Mouse (Mus musculus) cerebellum, postnatal 25 days (tissue): ENCODE measurements around the gene Nectin1.

Experiments used
- DNase-seq, 2 experiments: peaks; one replicate each; pipeline ENCODE4 v3.0.0; 2021; ENCODE audit warnings: mixed read lengths in 2 of 2

Gene Nectin1

GRCm38 (mm10) chr9:43742066-43742465 is 1.7 kb upstream of the Nectin1 start:
- DNase-seq, result no peak

DNA sequence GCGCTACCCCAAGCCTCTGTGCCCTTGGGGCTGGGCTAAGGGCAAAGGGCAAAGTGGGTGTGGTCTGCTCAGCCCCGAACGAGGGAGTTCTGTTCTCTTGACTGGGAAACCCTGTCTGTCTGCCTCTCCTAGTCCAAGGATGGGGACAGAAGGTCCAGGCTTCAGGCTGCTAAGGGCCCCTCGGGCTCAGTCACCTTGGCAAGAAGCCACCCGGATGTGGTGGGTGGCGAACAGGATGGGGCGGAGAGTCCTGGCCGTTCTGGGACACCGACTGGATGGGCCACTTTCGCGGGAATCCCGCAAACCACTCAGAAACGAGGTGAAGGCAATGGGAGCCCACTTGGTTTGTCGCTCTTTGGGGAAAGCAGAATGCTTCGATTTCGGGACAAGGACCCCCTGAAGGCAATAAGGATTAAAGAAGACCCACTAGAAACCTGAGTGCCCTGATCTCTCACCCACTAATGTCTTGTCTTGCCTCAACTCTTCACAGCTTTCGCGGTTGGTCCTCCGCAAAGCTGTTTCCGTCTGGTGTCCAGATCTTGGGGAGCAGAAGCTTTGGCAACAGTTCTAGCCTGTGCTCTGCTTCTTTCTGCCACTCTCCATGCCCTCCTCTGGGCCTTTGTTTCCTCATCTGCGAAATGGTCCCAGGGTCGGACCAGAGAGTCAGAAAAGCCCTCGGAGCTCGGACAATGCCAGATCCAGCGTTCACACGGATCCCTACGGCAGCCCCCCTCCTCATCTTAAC is 710 bp upstream of the Nectin1 start:
- peak; percentile 55 to 77 for DNase-seq

- peak; percentile 53 to 63 for DNase-seq
These were observed 576 bp downstream of the Nectin1 start for GRCm38 (mm10) chr9:43744138-43744981.

DNA sequence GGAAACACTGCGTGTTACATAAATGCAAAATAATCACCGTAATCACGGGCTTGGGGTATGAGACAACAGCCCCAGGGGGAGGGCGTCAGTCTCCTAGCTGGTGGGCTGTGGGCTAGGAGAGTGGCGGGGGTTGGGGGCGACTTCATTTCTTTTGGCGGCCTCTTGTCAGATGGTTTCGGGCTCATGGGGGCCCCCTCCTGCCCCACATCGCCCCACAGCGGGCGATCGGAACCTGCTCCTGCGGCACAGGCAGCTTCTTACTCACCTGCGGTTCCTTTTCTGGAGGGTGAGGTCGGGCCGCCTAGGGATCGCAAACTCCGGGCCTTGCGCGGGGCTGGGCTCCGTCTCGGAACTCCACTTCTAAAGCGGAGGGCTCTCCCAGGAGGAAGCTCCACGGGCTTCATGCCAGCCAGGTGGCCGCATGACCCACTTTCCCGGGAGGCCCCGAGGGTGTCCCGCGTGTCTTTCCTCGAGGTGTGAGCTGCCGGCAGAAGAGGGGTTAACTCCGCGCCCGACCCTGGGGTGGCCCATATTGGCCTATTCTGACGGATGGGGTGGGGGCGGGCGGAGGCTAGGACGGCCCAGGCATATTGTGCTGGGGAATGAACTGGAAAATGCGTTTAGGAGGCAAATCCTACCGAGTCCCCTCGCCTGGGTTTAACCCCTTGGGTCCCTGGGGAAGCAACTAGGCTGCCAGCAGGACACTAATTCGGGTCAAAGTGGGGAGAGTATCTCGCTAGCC is 1.4 kb downstream of the Nectin1 start:
- DNase-seq, result peak; percentile 71 to 74

- DNase-seq, result peak; percentile 45
These were observed 2.3 kb downstream of the Nectin1 start for GRCm38 (mm10) chr9:43745951-43746703.

DNA sequence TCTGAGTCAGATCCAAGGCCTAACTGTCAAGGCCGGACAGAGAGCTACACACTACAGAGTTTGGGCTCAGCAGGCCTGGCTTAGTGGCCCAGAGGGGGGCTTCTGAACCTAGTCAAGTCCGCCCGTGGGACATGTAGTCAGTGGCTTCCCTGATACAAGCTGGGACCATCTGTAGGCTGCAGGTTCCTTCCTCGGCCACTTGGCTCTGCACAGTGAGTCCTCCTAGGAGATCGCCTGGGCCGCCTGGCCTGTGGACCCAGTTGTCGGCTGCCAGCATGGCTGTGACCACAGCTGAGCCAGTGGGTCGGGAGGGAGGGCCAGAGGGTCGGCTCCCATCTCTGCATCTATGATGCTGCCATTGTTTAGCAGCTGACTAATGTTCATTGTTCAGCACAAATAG is 3.9 kb downstream of the Nectin1 start:
- peak; percentile 44 to 54 for DNase-seq

DNA sequence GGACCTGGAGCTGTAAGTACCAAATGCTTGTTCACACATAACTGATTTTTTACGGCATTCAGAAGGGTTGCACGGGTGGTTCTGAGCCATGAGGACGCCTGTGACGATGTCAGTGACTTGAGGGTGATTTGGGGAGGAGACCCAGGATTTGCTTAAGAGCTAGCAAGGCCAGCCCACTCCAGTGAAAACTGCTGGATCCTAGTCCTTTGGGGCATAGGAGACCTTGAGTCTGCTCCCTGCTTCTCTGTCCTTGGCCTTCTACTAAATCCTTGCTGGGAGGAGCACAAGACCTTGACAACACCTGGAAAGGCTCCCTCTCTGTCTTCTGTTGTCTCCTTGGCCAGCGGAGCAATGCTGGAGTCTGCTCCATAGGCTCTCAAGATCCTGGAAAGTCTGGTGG is 4.7 kb downstream of the Nectin1 start:
- DNase-seq, result no peak

GRCm38 (mm10) chr9:43750053-43750452 is 6.3 kb downstream of the Nectin1 start:
- DNase-seq, result no peak

DNA sequence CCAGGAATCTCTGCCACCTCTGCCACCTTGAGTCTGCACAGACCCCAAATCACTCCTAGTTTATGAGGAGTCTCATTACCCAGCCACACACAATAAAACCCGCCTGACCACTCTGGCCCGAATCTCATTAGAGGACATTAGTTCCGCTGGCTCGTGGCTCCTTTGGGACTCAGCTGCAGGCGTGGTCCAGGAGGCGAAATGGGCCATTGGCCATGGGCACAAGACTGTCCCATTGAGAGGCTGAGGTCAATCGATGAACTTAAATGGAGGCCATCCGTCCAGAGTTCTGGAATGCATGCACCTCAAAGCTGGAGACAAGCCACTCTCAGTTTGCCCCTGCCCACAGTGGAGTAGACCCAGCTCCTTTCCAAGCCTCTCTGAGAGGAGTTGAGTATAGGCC is 7.3 kb downstream of the Nectin1 start:
- no peak for DNase-seq

DNA sequence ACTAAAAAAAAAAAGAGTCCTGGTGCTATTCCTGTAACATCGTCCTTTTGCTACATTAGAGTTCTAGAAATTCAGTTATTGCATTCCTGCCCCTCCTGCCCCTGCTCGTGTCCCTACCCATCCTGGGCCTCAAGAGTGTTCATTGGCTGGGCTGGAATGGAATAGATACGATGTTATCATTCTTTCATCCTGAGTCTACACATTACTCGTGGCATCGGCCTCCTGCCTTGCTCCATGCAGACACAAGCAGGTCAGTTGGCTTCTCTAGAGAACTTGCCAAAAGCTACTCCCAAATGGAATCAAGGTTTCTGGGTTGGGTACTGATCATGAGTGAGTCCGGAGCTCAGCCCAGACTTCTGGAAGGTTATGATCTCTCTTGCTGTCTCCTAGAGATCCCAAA is 9.7 kb downstream of the Nectin1 start:
- no peak for DNase-seq

DNA sequence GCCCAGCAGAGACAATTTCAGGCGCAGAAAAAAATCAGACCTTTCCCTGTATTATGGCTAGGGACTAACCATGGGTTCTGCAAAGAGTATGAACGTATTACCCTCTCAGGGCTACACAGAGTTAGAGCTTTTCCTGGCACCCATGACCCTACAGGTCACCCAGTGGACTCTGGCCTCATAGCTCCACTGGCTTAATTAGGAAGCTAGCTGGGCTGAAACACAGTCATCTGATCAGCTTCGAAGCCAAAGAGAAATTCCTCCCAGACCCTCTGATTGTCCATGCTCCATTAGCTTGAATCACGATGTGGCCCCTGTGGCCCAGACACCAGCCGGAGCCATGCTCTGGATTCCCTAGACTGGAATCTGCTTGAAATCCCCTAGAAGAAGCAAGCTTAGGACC is 10.3 kb downstream of the Nectin1 start:
- DNase-seq, result no peak

GRCm38 (mm10) chr9:43754768-43755197 is 11.0 kb downstream of the Nectin1 start:
- no peak for DNase-seq

- DNase-seq, result no peak
These were observed 11.7 kb downstream of the Nectin1 start for GRCm38 (mm10) chr9:43755464-43755863.

DNA sequence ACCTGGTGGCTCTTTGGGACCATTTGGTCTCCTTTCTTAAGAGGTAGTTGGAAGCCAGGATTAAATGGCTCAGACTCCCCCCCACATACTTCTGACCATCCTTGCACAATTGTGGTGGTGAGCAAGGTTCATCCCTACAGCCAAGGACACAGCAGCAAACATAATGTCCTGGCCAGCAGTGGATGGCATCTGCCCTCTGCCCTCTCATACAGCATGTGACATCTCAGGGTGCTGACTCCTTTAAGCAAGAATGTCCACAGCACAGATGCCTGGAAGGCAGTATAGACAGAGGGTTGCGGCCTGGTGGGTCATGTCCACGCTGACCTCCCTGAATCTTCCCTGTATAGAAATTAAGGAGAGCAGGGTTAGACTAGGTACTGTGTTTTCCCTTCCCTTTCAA is 12.1 kb downstream of the Nectin1 start:
- DNase-seq, result no peak

DNA sequence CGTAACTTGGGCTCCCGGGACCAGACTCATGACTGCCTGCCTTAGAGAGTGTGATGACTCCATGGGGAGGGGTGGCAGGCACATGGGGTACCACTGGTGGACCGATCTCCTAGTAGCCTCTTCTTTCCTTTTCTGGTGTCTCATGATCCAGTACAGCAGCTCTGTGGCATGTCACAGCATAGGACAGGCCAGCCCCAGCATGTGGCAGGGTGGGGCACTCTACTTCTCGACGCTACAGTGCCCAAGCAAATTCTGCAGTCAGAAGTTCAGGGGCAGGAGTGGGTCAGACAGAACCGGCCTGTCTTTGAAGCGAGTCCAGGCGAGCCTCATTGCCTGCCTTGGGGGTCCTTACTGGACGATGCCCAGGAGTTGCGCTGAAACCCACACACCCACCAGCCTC is 13.4 kb downstream of the Nectin1 start:
- DNase-seq, result no peak

DNA sequence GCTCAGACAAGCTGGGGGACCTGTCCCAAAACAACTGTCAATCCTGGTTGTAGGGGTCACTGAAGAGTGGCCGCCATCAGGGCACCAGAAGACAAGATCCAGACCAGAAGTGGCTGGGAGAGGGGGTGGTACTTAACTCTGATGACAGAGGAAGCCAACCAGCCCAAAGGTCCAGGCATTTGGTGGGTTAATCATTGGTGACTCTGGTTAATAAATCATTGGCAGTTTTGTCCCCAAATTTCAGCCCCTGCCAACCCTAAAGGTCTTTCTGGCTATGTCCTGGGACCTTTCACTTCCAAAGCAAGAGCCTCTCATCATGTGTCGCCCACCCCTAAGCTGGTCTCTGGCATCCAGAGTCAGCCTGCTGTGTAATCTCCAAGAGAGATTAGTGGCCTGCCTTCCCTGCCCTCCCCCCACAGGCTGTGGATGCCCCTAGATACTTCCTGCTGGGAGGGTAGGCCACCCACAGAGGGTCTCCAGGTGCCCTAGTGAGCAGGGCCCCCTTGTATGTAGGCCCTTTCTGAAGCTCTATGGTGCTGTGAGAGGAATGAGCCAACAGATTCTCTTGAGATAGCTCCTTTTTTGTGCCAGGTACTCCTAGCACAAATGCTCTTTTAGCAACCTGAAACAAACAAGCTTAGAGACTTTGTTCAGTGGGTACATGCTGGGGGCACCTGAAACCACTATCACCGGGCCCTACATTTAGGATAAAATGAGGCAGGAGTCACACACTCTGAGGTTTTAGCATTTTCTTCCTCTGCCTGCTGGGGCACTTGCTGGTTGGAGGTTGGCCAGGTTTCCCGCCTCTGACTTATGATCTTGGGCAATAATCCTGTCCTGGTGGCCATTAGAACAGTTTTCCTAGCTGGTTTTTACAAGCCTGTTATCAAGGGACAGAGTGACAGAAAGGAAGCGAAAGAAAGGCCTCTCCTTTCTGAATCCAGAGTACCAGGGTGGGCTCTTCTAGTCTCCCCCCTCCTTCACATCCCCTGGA is 14.5 kb downstream of the Nectin1 start:
- DNase-seq, result peak in 1 of 2 experiments; percentile 68

DNA sequence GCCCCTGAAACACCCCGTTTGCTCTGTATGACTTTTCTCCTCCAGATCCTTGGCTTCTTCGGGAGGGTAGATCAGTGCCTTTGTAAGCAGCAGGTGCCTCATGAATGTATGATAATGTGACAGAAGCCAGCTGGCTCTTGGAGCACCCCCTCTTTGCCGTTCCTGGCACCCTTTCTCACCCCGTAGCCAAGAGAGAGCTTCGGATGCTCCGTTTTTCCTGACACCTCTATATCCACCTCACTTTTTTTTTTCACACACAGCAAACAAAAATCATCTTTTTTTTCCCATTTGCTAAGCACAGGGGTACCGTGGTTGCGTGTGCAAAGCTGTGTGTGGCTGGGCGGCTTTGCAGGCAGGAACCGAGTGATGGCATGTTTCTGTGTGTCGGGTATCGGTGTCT is 16.3 kb downstream of the Nectin1 start:
- DNase-seq, result no peak

DNA sequence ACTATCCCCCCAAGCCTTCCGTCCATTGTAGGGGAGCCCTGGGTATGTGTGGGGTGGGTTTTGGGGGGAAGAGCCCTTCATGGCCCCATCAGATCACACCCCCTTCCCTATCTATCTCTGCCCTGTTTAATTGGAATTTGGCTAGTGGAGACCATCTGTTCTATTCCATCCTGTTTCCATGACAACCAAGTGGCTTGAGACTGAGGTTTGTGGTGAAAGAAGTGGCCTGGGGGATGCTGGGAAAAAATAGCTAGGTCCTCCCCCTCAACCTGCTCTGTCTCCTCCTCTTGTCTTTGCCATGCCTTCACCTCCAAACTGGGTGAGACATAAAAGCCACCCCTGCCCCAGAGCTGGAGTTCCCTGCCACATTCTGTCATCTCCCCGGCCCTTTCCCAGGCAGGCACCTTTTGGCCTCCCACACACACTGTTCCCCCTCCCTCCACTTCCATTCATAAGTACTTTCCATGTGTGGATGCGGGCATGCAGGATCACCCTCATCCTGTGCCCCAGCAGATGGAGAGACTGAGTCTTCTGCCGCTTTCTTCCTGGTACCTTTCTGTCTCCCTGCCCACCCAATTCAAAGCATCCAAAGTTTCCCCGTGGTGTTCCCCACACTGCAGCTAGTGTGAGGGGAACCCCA is 17.5 kb downstream of the Nectin1 start:
- DNase-seq, result no peak

GRCm38 (mm10) chr9:43761941-43762340 is 18.2 kb downstream of the Nectin1 start:
- DNase-seq, result no peak

DNA sequence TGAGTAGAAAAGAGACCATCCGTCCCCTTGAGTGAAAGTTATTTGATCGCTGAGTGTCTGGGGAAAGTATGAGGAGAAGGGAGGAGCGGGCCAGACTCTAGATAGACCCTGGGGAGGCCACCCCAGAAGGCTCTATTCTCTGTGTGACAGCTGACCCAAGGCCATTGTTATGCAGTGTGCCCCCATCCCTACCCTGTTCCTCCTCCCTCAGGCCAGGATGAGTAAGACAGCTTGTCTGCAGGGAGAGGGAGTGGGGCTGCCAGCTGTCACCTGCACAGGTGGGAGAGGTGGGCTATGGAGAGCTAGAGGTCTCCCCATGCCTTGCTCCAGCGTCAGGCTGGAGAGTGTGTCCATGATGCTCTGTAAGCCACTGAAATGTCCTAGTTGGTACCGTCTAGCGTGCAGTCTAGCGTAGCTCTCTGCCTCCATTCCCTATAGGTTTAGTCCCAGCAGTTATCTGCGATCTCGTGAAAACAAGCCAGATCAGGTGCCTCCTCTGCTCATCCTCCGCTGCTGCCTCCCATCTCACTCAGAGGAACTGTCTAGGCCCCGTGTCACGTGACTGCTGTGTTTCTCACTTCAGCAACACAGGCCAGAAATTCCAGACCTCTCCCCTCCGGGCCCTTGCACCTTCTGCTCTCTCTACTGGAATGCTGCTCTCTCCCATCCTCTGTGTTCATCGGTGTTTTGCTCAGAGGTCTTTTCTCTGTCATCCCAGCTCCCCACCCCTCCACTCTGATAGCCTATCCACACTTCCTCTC is 21.8 kb downstream of the Nectin1 start:
- DNase-seq, result peak in 1 of 2 experiments; percentile 66
